Mouse (Mus musculus): Measurements from ENCODE around the gene Got1. TPM values are rescaled to one million over a fixed set of nuclear protein-coding genes. Genes with fewer than 3 reads are reported as not detected.

The Got1 gene
- polyA plus RNA-seq (2015; fragmentation: Nextera tagmentation; extraction: Ambion mirVana), result 82.3 and 85.0 TPM in 2 replicates

- under 1% methylated on average over 58 of the region's 58 CpGs for WGBS
- Histone ChIP-seq H3K4me3 (ENCODE audit: low read depth, low read length) (peak within 1 kb of the TSS; percentile 60), H3K9me3 (ENCODE audit: control insufficient read depth) (no peaks in the 10 kb centered on the region), H3K4me1 (replicated peaks; ENCODE audit: control insufficient read depth, insufficient read depth, low read length) (peaks cover 10% of the 10 kb centered on the region), H3K9ac (ENCODE audit: low read depth, low read length) (peak within 1 kb of the TSS; percentile 67), H3K27me3 (replicated peaks; ENCODE audit: control insufficient read depth, insufficient read depth, low read length) (0 out of 2 replicates have a peak, but pooled peaks cover 5% of the 10 kb centered on the region), H3K36me3 (ENCODE audit: control insufficient read depth, insufficient read depth) (no peaks in the 10 kb centered on the region), H3K4me2 (replicated peaks; ENCODE audit: low read depth) (peak within 1 kb of the TSS; percentile 88), H3K27ac (ENCODE audit: low read depth, low read length) (peak within 1 kb of the TSS; percentile 74)
- peak; percentile 98 for ATAC-seq
- peak; percentile 17 for TF ChIP-seq CTCF (IDR thresholded peaks at IDR 0.05; ENCODE audit: low read depth)
Measured at GRCm38 (mm10) chr19:43524187-43525103, at the start of gene Got1. Gene Got1, minus strand, starts transcription at chr19:43524605.

GRCm38 (mm10) chr19:43570831-43571790, 46.7 kb upstream of the Got1 start:
- no peaks in the 10 kb centered on the region for H3K36me3 ChIP-seq (ENCODE audit: control insufficient read depth, insufficient read depth)
- H3K9ac ChIP-seq (ENCODE audit: low read depth, low read length), result 0 out of 2 replicates have a peak overlapping the region, but pooled peaks have one; percentile 26
- peaks cover 41% of the 10 kb centered on the region for H3K27me3 ChIP-seq (replicated peaks; ENCODE audit: control insufficient read depth, insufficient read depth, low read length)
- H3K4me3 ChIP-seq (ENCODE audit: low read depth, low read length), result peak overlapping the region; percentile 45
- peak overlapping the region; percentile 78 for H3K4me2 ChIP-seq (replicated peaks; ENCODE audit: low read depth)
- no peak overlapping the region for H3K27ac ChIP-seq (ENCODE audit: low read depth, low read length)
- peak; percentile 54; the same call in 1 of the 2 replicates for ATAC-seq
- TF ChIP-seq CTCF (IDR thresholded peaks at IDR 0.05; ENCODE audit: low read depth), result peak; percentile 92
- 12% methylated on average over 32 of the region's 32 CpGs for WGBS
- no peaks in the 10 kb centered on the region for H3K9me3 ChIP-seq (ENCODE audit: control insufficient read depth)
- H3K4me1 ChIP-seq (replicated peaks; ENCODE audit: control insufficient read depth, insufficient read depth, low read length), result no peaks in the 10 kb centered on the region

GRCm38 (mm10) chr19:43569133-43569532, 44.7 kb upstream of the Got1 start:
- H3K36me3 ChIP-seq (ENCODE audit: control insufficient read depth, insufficient read depth), result no peaks in the 10 kb centered on the region
- H3K27ac ChIP-seq (ENCODE audit: low read depth, low read length), result no peak overlapping the region
- no peak for TF ChIP-seq CTCF (IDR thresholded peaks at IDR 0.05; ENCODE audit: low read depth)
- no peaks in the 10 kb centered on the region for H3K9me3 ChIP-seq (ENCODE audit: control insufficient read depth)
- 0 out of 2 replicates have a peak, but pooled peaks cover 3% of the 10 kb centered on the region for H3K4me1 ChIP-seq (replicated peaks; ENCODE audit: control insufficient read depth, insufficient read depth, low read length)
- H3K4me3 ChIP-seq (ENCODE audit: low read depth, low read length), result no peak overlapping the region
- no peak for ATAC-seq
- H3K27me3 ChIP-seq (replicated peaks; ENCODE audit: control insufficient read depth, insufficient read depth, low read length), result peaks cover 36% of the 10 kb centered on the region
- WGBS, result 71% methylated on average over 6 of the region's 6 CpGs
- H3K9ac ChIP-seq (ENCODE audit: low read depth, low read length), result no peak overlapping the region
- no peak overlapping the region for H3K4me2 ChIP-seq (replicated peaks; ENCODE audit: low read depth)

GRCm38 (mm10) chr19:43568298-43568697, 43.9 kb upstream of the Got1 start:
- Histone ChIP-seq H3K9me3 (ENCODE audit: control insufficient read depth) (no peaks in the 10 kb centered on the region), H3K4me2 (replicated peaks; ENCODE audit: low read depth) (no peak overlapping the region), H3K36me3 (ENCODE audit: control insufficient read depth, insufficient read depth) (no peaks in the 10 kb centered on the region), H3K4me3 (ENCODE audit: low read depth, low read length) (no peak overlapping the region), H3K27me3 (replicated peaks; ENCODE audit: control insufficient read depth, insufficient read depth, low read length) (peaks cover 33% of the 10 kb centered on the region), H3K9ac (ENCODE audit: low read depth, low read length) (no peak overlapping the region), H3K4me1 (replicated peaks; ENCODE audit: control insufficient read depth, insufficient read depth, low read length) (peaks cover 4% of the 10 kb centered on the region; the same call in 1 of the 2 replicates), H3K27ac (ENCODE audit: low read depth, low read length) (no peak overlapping the region)
- peak; percentile 48 for TF ChIP-seq CTCF (IDR thresholded peaks at IDR 0.05; ENCODE audit: low read depth)
- WGBS, result 63% methylated on average over 9 of the region's 9 CpGs
- ATAC-seq, result no peak

- no peak overlapping the region for H3K4me2 ChIP-seq (replicated peaks; ENCODE audit: low read depth)
- WGBS, result 45% methylated on average over 5 of the region's 5 CpGs
- H3K27ac ChIP-seq (ENCODE audit: low read depth, low read length), result peak overlapping the region; percentile 46; the same call in 1 of the 2 replicates
- no peaks in the 10 kb centered on the region for H3K36me3 ChIP-seq (ENCODE audit: control insufficient read depth, insufficient read depth)
- no peak overlapping the region for H3K9ac ChIP-seq (ENCODE audit: low read depth, low read length)
- no peaks in the 10 kb centered on the region for H3K9me3 ChIP-seq (ENCODE audit: control insufficient read depth)
- TF ChIP-seq CTCF (IDR thresholded peaks at IDR 0.05; ENCODE audit: low read depth), result no peak
- no peak overlapping the region for H3K4me3 ChIP-seq (ENCODE audit: low read depth, low read length)
- H3K27me3 ChIP-seq (replicated peaks; ENCODE audit: control insufficient read depth, insufficient read depth, low read length), result peaks cover 4% of the 10 kb centered on the region; the same call in 1 of the 2 replicates
- peaks cover 6% of the 10 kb centered on the region; the same call in 1 of the 2 replicates for H3K4me1 ChIP-seq (replicated peaks; ENCODE audit: control insufficient read depth, insufficient read depth, low read length)
- ATAC-seq, result no peak
Measured at GRCm38 (mm10) chr19:43563166-43563565, 38.8 kb upstream of the Got1 start.

All from intestine, postnatal 0 days (tissue).